Mouse (Mus musculus) left cerebral cortex, adult 9 months (tissue): ENCODE data around the gene Tmem246.
"Not testable (repeated sequence)": the region's sequence is repeated elsewhere in the genome, so short reads cannot be mapped to it uniquely, and the experiment has no call there.

Source experiments
- DNase-seq, 2 experiments: peaks; one replicate each; pipeline ENCODE4 v3.0.0; 2022; ENCODE audit warnings: low spot score in 2 of 2

The Tmem246 gene

GRCm38 (mm10) chr4:49597183-49598100 lies at the start of gene Tmem246:
TSS of gene Tmem246 (minus strand) at chr4:49597876.
- peak; percentile 38 to 63 for DNase-seq

DNA sequence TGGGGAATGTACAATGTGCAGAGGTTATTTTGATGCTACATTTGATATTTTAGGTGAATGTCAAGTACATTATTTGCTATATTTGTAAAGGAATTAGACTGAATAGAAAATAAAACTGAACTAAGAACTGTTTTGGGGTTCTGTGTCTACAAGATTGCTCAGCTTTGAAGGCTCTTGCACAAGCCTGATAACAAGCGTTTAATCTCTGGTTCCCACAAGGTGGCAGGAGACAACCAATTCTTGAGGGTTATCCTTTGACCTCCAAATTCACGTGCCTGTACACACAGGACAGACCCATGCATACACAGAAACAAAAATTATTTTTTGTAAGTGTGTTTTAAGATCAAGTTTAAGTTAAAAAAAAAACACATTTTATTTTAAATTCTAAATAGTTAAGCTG lies 42.2 kb upstream of the Tmem246 start:
- DNase-seq = no peak

- no peak for DNase-seq
Observed at GRCm38 (mm10) chr4:49637821-49638220, 40.1 kb upstream of the Tmem246 start.

DNA sequence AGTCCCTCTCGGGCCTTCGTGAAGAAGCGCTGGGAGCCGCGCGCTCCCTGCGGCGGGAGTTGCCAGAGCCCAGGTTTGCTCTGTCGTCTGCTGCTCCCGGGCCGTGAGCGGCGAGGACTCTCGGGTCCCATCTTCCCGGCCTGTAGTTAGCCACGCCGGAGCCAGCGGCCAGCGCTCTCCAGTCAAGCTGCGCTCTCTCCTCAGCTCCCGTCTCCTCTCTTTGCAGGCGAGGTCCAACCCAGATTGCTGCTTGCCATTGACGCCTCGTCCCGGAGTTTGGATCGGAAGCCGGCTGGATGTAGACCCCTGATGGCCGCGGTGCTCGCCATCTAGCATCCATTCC lies 34.4 kb upstream of the Tmem246 start:
- DNase-seq = no peak

DNA sequence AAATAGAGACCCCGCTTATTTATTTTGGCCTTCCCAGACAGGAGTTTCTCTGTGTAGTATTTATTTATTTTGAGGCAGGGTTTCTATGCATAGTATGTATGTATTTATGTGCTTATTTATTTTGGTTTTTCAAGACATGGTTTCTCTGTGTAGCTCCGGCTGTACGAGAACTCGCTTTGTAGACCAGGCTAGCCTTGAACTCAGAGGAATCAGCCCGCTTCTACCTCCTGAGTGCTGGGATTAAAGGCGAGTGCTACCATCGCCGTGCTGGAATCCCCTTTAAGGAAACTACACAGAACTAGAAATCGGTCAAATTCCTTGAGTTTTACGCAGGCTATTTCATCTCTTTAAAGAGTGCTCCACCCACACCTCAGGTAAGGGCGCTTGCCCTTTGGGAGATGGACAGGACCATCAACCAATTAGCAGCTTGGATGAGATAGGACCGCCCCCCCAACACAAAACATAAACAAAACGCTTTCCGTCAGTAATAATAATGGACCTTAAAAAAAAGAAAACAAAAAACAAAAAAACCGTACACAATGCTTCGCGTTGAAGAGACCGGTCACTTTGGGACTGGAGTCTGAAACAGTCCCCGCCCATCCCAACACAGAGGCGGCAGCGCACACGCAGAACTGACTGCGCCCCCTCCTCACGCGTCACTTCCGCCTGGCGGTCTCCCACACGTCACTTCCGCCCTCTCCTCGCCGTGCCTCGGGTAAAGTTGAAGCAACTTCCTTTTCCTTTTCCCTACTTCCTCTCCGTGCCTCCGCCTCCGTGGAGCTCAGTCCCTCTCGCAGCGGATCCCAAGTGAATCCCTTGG lies 33.9 kb upstream of the Tmem246 start, which contains the start of gene Rnf20:
Gene Rnf20 (plus strand): TSS at position 688 of the 820 bp plus-strand sequence.
- peak; percentile 90 to 97 for DNase-seq

DNA sequence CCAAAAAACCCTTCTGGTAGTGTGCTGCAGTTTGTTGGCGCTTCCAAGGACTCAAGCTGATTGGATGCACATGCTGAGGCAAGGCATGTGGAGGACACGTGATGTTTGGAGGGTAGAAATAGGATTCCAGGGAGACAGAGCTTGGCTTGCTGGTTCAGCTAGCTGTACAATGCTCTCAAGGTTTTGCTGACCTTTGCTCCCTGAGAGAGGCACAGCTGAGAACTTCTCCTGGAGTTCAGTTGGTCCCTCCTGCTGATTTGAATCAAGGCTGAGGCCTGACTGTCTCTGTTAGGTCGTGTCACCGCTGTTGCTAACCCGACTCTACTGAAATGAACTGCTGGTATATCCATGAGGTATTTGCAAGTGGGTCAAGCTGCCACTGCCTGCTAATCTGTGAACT lies 31.3 kb upstream of the Tmem246 start:
- DNase-seq = no peak

DNA sequence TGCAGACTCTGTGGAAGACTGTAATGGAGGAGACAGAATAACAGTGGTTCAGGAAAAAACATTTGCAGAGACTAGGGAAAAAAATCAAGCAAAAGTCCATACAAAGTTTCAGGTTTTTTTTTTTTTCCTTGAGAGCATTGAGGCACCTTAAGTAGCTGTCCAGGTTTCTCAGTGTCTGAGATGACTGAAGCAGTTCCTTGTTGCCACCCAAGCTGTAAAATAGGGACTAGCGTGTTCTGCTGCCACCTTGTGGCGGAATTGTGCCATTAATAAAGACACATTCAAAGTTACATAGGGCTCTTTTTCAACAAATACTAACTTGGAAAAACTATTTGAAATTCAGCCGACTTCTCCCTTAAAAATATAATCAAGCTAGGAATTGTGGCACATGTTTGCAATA lies 29.3 kb upstream of the Tmem246 start:
- peak in 1 of 2 experiments; percentile 91 for DNase-seq

GRCm38 (mm10) chr4:49624969-49625368 lies 27.3 kb upstream of the Tmem246 start:
- not testable (repeated sequence) for DNase-seq

GRCm38 (mm10) chr4:49623916-49624315 lies 26.2 kb upstream of the Tmem246 start:
- no peak for DNase-seq

DNA sequence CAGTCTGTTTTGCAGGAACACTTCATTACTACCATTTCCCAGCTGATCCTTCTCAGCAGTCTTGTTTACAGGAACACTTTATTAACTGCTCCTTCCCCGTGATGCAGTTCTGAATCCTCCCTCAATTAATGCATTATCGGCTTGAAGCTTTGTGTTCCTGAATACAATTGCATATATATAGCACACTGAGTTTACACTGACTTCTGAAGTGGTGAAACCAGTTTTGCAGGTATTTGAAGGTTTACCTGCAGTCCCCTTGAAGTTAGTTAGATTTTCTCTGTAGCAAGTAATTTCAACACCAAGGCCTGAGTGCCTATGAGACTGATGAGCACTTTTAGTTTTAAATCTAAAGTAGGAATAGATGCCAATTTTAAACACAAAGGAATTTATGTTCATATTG lies 24.6 kb upstream of the Tmem246 start:
- no peak for DNase-seq

DNA sequence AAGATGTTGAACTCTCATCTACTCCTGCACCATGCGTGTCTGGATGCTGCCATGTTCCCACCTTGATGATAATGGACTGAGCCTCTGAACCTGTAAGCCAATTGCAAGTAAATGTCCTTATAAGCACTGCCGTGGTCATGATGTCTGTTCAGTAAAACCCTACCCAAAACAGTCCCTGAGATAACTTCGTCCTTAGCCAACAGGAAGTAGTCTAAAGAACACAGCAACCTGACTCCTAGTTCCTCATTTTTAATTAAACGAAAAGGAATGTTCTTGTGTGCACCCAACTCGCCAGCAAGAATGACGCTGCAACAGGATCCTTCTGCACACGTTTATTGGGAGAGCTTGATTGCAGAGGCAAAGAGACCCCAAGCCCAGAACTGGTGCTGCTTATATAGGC lies 22.2 kb upstream of the Tmem246 start:
- not testable (repeated sequence) for DNase-seq

GRCm38 (mm10) chr4:49616924-49617323 lies 19.2 kb upstream of the Tmem246 start:
- DNase-seq = no peak

DNA sequence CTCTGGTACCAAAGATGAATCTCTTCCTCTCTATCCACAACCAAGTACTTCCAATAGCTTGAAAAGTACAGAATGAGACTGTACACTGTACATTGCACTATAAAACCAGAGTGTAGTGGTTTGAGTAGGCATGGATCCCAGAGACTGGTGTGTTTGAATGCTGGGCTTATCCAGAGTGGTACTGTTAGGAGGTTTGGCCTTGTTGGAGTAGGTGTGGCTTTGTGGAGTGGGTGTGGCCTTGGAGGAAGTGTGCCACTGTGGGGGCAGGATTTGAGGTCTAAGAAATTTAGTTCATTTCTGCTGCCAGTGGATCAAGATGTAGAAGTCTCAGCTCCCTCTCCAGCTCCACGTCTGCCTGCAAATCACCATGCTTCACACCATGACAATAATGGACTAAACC lies 7.8 kb upstream of the Tmem246 start:
- no peak for DNase-seq

- no peak for DNase-seq
Observed at GRCm38 (mm10) chr4:49604616-49605015, 6.9 kb upstream of the Tmem246 start.

- no peak for DNase-seq
Observed at GRCm38 (mm10) chr4:49604016-49604546, 6.4 kb upstream of the Tmem246 start.

GRCm38 (mm10) chr4:49603161-49603560 lies 5.5 kb upstream of the Tmem246 start:
- no peak for DNase-seq

GRCm38 (mm10) chr4:49596846-49597182 lies 862 bp downstream of the Tmem246 start:
- DNase-seq = no peak

GRCm38 (mm10) chr4:49590152-49590551 lies 7.5 kb downstream of the Tmem246 start:
- no peak for DNase-seq

DNA sequence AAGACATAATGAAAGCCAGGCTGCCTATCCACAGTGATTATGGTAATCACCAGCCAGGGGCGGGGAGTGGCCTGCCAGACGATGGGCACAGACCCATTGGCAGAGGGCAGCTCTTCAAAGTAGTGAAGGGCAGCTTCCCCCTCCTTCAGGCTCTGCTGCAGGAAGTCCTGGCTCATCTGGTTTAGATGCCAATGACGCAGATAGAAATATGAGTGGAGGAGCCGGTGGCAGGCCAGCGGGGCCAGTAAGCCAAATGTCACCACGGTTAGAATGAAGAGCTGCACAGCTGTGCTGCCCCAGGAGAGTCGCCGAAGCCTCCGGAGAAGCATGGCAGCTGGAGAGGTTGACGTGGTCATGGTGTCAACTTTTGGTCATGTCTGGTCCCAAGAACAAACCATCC lies 10.9 kb downstream of the Tmem246 start:
- no peak for DNase-seq

DNA sequence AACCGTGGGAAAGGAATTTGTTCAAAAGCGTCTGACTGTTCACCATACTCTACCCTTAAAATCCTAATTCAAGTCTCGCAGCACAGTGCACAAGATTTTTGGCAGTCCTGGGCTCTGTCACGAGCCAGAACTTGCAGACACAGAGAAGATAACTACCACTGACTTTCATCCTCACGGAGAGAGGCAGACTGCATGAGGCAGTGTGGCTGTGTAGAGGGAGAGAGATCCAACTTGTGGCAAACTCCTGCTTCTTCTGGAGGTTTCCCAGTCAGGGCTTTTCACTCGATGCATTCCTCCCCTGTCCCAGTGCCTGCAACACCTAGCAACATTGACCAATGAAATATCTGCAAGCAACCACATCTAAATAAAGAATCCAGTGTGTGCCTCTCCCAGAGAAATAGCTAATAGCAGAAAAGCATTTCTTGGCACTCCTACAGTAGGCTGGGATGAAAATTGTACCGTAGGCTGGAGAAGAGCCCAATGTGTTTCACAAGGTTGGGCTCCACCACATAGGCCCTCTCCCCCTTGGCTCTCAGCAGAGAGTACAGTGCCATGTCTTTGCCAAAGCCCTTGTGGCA lies 12.1 kb downstream of the Tmem246 start:
- DNase-seq = no peak

GRCm38 (mm10) chr4:49583965-49584831 lies 13.5 kb downstream of the Tmem246 start:
- no peak for DNase-seq
